Mouse (Mus musculus) adrenal gland, postnatal 25 days (tissue): Measurements from ENCODE around the gene St6galnac3. TPM values are rescaled to one million over a fixed set of nuclear protein-coding genes. Genes with fewer than 3 reads are reported as not detected.

Source experiments
- DNase-seq: peaks from one replicate; pipeline ENCODE4 v3.0.0; 2021; ENCODE audit warnings: mixed read lengths
- total RNA-seq: library from RNA; stranded (reverse); gene quantifications from 2 replicates; pipeline ENCODE4 v1.2.3, GENCODE M21; 2021

The St6galnac3 gene
- total RNA-seq, 1 experiment from 2014 or later: 10.4 TPM

- peak; percentile 17 for DNase-seq
Observed at GRCm38 (mm10) chr3:153689793-153690291, 35.1 kb downstream of the St6galnac3 start.

- no peak for DNase-seq
Observed at GRCm38 (mm10) chr3:153687896-153688295, 37.1 kb downstream of the St6galnac3 start.

- no peak for DNase-seq
Observed at GRCm38 (mm10) chr3:153684909-153685308, 40.1 kb downstream of the St6galnac3 start.

- no peak for DNase-seq
Observed at GRCm38 (mm10) chr3:153682303-153682702, 42.7 kb downstream of the St6galnac3 start.

- no peak for DNase-seq
Observed at GRCm38 (mm10) chr3:153681720-153682119, 43.3 kb downstream of the St6galnac3 start.

GRCm38 (mm10) chr3:153675832-153676231 is 49.1 kb downstream of the St6galnac3 start:
- no peak for DNase-seq

- peak; percentile 24 for DNase-seq
Observed at GRCm38 (mm10) chr3:153675073-153675472, 49.9 kb downstream of the St6galnac3 start.

GRCm38 (mm10) chr3:153674359-153674758 is 50.6 kb downstream of the St6galnac3 start:
- DNase-seq: no peak

GRCm38 (mm10) chr3:153673451-153673850 is 51.5 kb downstream of the St6galnac3 start:
- DNase-seq: no peak

GRCm38 (mm10) chr3:153670953-153671674 is 53.9 kb downstream of the St6galnac3 start:
- DNase-seq: no peak

- DNase-seq: no peak
Observed at GRCm38 (mm10) chr3:153669737-153670435, 55.1 kb downstream of the St6galnac3 start.

GRCm38 (mm10) chr3:153669329-153669728 is 55.6 kb downstream of the St6galnac3 start:
- no peak for DNase-seq

GRCm38 (mm10) chr3:153668447-153669290 is 56.3 kb downstream of the St6galnac3 start:
- peak; percentile 44 for DNase-seq

- DNase-seq: no peak
Observed at GRCm38 (mm10) chr3:153664696-153665095, 60.3 kb downstream of the St6galnac3 start.

- DNase-seq: no peak
Observed at GRCm38 (mm10) chr3:153663841-153664427, 61.0 kb downstream of the St6galnac3 start.

GRCm38 (mm10) chr3:153662796-153663195 is 62.2 kb downstream of the St6galnac3 start:
- no peak for DNase-seq

- peak; percentile 69 for DNase-seq
Observed at GRCm38 (mm10) chr3:153661927-153662326, 63.0 kb downstream of the St6galnac3 start.

- no peak for DNase-seq
Observed at GRCm38 (mm10) chr3:153659575-153660168, 65.3 kb downstream of the St6galnac3 start.

- peak; percentile 48 for DNase-seq
Observed at GRCm38 (mm10) chr3:153658051-153658777, 66.8 kb downstream of the St6galnac3 start.

GRCm38 (mm10) chr3:153655071-153655470 is 69.9 kb downstream of the St6galnac3 start:
- peak; percentile 49 for DNase-seq

GRCm38 (mm10) chr3:153652850-153653249 is 72.1 kb downstream of the St6galnac3 start:
- DNase-seq: no peak
